Mouse (Mus musculus): ENCODE results near the gene Whamm. TPM values are rescaled to one million over a fixed set of nuclear protein-coding genes. Genes with fewer than 3 reads are reported as not detected.

Gene Whamm
- polyA plus RNA-seq, 1 experiment from 2014 or later = 9.9 TPM

GRCm38 (mm10) chr7:81559231-81559980 is 11.7 kb upstream of the Whamm start:
- 90% methylated on average over 14 of the region's 14 CpGs for whole genome bisulfite sequencing
- no peak for ATAC-seq (ENCODE audit: low FRiP score, low TSS enrichment)
- Histone ChIP-seq H3K9me3 (ENCODE audit: control insufficient read depth, low read length) (no peaks in the 10 kb centered on the region), H3K4me1 (ENCODE audit: control insufficient read depth, insufficient read depth, low read length) (no peaks in the 10 kb centered on the region), H3K9ac (replicated peaks; ENCODE audit: low read length) (no peak overlapping the region), H3K27me3 (ENCODE audit: control insufficient read depth, insufficient read depth, low read length) (no peaks in the 10 kb centered on the region), H3K4me2 (ENCODE audit: low read length) (no peak overlapping the region), H3K36me3 (ENCODE audit: control insufficient read depth, insufficient read depth, low read length) (no peaks in the 10 kb centered on the region), H3K27ac (replicated peaks; ENCODE audit: low read depth, low read length) (no peak overlapping the region), H3K4me3 (replicated peaks; ENCODE audit: low read depth, low read length) (no peak overlapping the region)
- DNase-seq = no peak

DNA sequence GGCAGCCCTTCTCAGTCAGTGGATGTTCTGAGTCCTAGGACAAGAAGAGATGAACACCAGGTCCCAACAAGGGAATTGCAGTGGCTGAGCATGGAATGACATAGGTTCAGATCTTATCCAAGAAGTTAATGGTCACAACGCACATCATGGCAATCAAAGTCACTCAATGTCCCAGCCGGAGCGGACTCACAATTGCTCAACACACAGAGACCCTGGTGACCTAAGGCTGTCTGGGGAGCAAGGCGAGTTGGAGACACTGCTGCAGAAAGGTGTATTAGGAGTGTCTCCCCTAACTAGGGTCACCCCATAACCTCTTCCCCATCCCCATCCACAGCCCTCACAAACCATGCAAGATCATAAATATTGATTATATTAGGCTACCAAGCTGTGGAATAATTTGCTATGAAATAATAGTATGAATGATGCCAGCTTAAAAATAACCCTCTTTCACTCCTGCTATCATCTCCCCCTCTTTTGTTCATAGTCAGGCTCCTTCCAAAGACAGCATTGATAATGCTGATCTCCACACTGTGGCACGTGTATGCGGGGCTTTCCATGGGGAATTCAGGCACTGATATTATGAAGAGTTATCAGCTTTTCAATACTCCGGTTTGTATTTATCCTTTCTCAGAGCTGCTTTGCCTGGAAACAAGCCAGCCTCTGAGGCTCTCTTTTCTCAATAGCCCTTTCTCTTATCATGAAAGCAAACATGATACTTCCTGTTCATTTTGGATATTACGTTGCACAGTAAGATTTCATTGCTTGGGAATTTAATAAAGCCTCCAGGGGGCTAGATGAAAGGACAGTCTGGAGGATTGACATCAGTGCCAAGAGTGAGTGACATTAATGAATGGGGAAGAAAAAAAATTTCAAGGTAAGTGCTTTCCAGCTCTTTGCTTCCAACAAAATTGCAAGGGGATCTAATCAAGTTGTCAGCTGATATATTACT is 10.7 kb upstream of the Whamm start:
- DNase-seq = peak; percentile 61
- WGBS = 58% methylated on average over 8 of the region's 8 CpGs
- ATAC-seq (ENCODE audit: low FRiP score, low TSS enrichment) = no peak

DNA sequence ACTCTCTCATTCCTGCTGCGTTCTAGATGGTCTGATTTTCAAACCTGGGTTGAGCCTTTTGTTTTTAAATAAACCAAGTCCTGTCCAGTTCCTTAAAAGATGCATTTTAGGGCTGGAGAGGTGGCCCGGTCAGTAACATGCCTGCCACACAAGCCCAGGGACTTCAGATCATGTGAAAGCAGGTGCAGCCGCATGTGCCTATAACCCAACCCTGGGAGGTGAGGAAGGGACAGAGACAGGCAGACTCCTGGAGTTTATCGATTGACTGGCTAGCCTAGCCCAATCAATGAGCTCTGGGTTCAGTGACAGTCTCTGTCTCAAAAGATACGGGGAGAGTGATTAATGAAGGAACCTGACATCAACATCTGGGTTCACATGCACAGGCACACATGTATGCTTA is 9.9 kb upstream of the Whamm start:
- no peak for DNase-seq
- H3K27ac ChIP-seq (replicated peaks; ENCODE audit: low read depth, low read length) = peak overlapping the region; percentile 55; the same call in 1 of the 2 replicates

More for the DNA sequence above, 10.7 kb upstream of the Whamm start:
- Histone ChIP-seq H3K4me1 (ENCODE audit: control insufficient read depth, insufficient read depth, low read length) (no peaks in the 10 kb centered on the region), H3K36me3 (ENCODE audit: control insufficient read depth, insufficient read depth, low read length) (no peaks in the 10 kb centered on the region), H3K27ac (replicated peaks; ENCODE audit: low read depth, low read length) (no peak overlapping the region), H3K9me3 (ENCODE audit: control insufficient read depth, low read length) (no peaks in the 10 kb centered on the region), H3K9ac (replicated peaks; ENCODE audit: low read length) (no peak overlapping the region), H3K4me3 (replicated peaks; ENCODE audit: low read depth, low read length) (no peak overlapping the region), H3K4me2 (ENCODE audit: low read length) (no peak overlapping the region), H3K27me3 (ENCODE audit: control insufficient read depth, insufficient read depth, low read length) (no peaks in the 10 kb centered on the region)

DNA sequence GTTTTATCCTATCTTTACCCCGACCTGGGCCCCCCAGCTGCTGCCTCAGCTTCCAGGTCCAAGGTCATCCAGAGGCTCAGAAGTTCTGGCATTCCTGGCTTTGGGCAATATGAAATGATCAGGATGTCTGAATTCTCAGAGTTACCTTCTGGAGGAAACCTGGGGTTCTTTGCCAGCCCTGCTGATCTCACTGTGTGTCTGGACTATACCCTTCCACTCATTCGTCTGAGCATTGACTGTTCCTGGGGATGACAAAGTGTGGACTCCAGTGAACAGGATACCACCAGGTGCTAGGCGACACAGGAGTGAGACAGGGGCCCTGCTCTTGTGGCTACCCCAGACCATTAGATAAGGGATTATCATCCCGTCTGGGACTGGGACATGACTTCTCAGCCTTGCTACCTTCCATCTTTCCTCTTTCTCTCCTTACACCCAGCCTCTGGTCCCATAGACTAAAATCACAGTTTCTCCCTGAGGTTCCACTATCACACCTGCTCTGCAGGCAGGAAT is 7.5 kb upstream of the Whamm start:
- 78% methylated on average over 4 of the region's 4 CpGs for WGBS
- H3K4me2 ChIP-seq (ENCODE audit: low read length) = no peak overlapping the region
- H3K9ac ChIP-seq (replicated peaks; ENCODE audit: low read length) = no peak overlapping the region
- H3K27ac ChIP-seq (replicated peaks; ENCODE audit: low read depth, low read length) = no peak overlapping the region
- H3K4me3 ChIP-seq (replicated peaks; ENCODE audit: low read depth, low read length) = no peak overlapping the region
- H3K4me1 ChIP-seq (ENCODE audit: control insufficient read depth, insufficient read depth, low read length) = no peaks in the 10 kb centered on the region
- no peaks in the 10 kb centered on the region for H3K9me3 ChIP-seq (ENCODE audit: control insufficient read depth, low read length)
- no peak for DNase-seq
- no peaks in the 10 kb centered on the region for H3K27me3 ChIP-seq (ENCODE audit: control insufficient read depth, insufficient read depth, low read length)
- no peaks in the 10 kb centered on the region for H3K36me3 ChIP-seq (ENCODE audit: control insufficient read depth, insufficient read depth, low read length)
- ATAC-seq (ENCODE audit: low FRiP score, low TSS enrichment) = no peak

More for the DNA sequence above, 9.9 kb upstream of the Whamm start:
- no peaks in the 10 kb centered on the region for H3K4me1 ChIP-seq (ENCODE audit: control insufficient read depth, insufficient read depth, low read length)
- no peaks in the 10 kb centered on the region for H3K36me3 ChIP-seq (ENCODE audit: control insufficient read depth, insufficient read depth, low read length)
- no peaks in the 10 kb centered on the region for H3K27me3 ChIP-seq (ENCODE audit: control insufficient read depth, insufficient read depth, low read length)
- H3K4me3 ChIP-seq (replicated peaks; ENCODE audit: low read depth, low read length) = no peak overlapping the region
- WGBS = 82% methylated on average over 5 of the region's 5 CpGs
- H3K4me2 ChIP-seq (ENCODE audit: low read length) = no peak overlapping the region
- ATAC-seq (ENCODE audit: low FRiP score, low TSS enrichment) = no peak
- no peak overlapping the region for H3K9ac ChIP-seq (replicated peaks; ENCODE audit: low read length)
- no peaks in the 10 kb centered on the region for H3K9me3 ChIP-seq (ENCODE audit: control insufficient read depth, low read length)

- H3K27me3 ChIP-seq (ENCODE audit: control insufficient read depth, insufficient read depth, low read length) = no peaks in the 10 kb centered on the region
- no peak overlapping the region for H3K27ac ChIP-seq (replicated peaks; ENCODE audit: low read depth, low read length)
- no peak overlapping the region for H3K9ac ChIP-seq (replicated peaks; ENCODE audit: low read length)
- no peaks in the 10 kb centered on the region for H3K4me1 ChIP-seq (ENCODE audit: control insufficient read depth, insufficient read depth, low read length)
- no peak overlapping the region for H3K4me2 ChIP-seq (ENCODE audit: low read length)
- H3K9me3 ChIP-seq (ENCODE audit: control insufficient read depth, low read length) = no peaks in the 10 kb centered on the region
- 73% methylated on average over 7 of the region's 7 CpGs for WGBS
- no peak overlapping the region for H3K4me3 ChIP-seq (replicated peaks; ENCODE audit: low read depth, low read length)
- no peak for ATAC-seq (ENCODE audit: low FRiP score, low TSS enrichment)
- DNase-seq = no peak
- H3K36me3 ChIP-seq (ENCODE audit: control insufficient read depth, insufficient read depth, low read length) = no peaks in the 10 kb centered on the region
Observed at GRCm38 (mm10) chr7:81564766-81565165, 6.3 kb upstream of the Whamm start.

DNA sequence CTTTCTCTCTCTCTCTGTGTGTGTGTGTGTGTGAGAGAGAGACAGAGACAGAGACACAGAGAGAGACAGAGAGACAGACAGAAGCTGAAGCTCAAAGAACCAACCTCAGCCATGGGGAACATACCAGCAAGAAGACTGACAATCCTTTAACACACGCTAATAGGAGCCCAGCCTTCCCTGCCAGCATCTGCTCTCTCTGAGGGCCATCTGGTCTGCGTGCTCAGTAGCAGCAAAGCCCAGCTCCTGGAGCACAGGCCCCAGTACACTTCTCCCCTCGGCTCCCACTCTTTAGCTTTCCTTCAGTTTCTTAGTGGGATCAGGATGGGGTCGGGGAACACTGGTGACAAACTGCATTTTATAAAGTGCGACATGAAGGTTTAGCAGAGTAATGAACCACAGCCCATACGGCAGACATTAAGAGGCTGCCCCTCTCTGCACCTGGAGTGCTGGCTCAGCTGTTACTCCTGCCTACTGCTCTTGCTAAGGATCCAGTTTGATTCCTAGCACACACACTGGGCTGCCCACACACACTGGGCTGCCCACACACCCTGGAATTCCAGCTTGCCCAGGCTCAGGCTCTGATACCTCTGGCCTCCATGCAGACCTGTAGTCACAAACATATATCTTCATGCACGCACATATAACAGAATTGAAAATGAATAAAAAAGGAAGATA is 5.5 kb upstream of the Whamm start:
- 60% methylated on average over 7 of the region's 7 CpGs for WGBS
- Histone ChIP-seq H3K9me3 (ENCODE audit: control insufficient read depth, low read length) (no peaks in the 10 kb centered on the region), H3K36me3 (ENCODE audit: control insufficient read depth, insufficient read depth, low read length) (no peaks in the 10 kb centered on the region), H3K9ac (replicated peaks; ENCODE audit: low read length) (no peak overlapping the region), H3K4me3 (replicated peaks; ENCODE audit: low read depth, low read length) (no peak overlapping the region), H3K27ac (replicated peaks; ENCODE audit: low read depth, low read length) (no peak overlapping the region), H3K27me3 (ENCODE audit: control insufficient read depth, insufficient read depth, low read length) (no peaks in the 10 kb centered on the region), H3K4me2 (ENCODE audit: low read length) (no peak overlapping the region), H3K4me1 (ENCODE audit: control insufficient read depth, insufficient read depth, low read length) (no peaks in the 10 kb centered on the region)
- ATAC-seq (ENCODE audit: low FRiP score, low TSS enrichment) = no peak
- DNase-seq = peak; percentile 39

GRCm38 (mm10) chr7:81566332-81566731 is 4.7 kb upstream of the Whamm start:
- Histone ChIP-seq H3K27me3 (ENCODE audit: control insufficient read depth, insufficient read depth, low read length) (no peaks in the 10 kb centered on the region), H3K4me1 (ENCODE audit: control insufficient read depth, insufficient read depth, low read length) (no peaks in the 10 kb centered on the region), H3K4me3 (replicated peaks; ENCODE audit: low read depth, low read length) (no peak overlapping the region), H3K9me3 (ENCODE audit: control insufficient read depth, low read length) (no peaks in the 10 kb centered on the region), H3K9ac (replicated peaks; ENCODE audit: low read length) (no peak overlapping the region), H3K36me3 (ENCODE audit: control insufficient read depth, insufficient read depth, low read length) (no peaks in the 10 kb centered on the region), H3K4me2 (ENCODE audit: low read length) (no peak overlapping the region), H3K27ac (replicated peaks; ENCODE audit: low read depth, low read length) (no peak overlapping the region)
- DNase-seq (no peak), ATAC-seq (ENCODE audit: low FRiP score, low TSS enrichment) (no peak)
- 72% methylated on average over 4 of the region's 4 CpGs for WGBS

GRCm38 (mm10) chr7:81566892-81567291 is 4.2 kb upstream of the Whamm start, which contains the start of gene Fsd2:
Gene Fsd2 (minus strand): TSS chr7:81566944.
- H3K27ac ChIP-seq (replicated peaks; ENCODE audit: low read depth, low read length) = no peak within 1 kb of the TSS
- no peak within 1 kb of the TSS for H3K9ac ChIP-seq (replicated peaks; ENCODE audit: low read length)
- no peaks in the 10 kb centered on the region for H3K36me3 ChIP-seq (ENCODE audit: control insufficient read depth, insufficient read depth, low read length)
- DNase-seq (no peak), ATAC-seq (ENCODE audit: low FRiP score, low TSS enrichment) (no peak)
- 76% methylated on average over 9 of the region's 9 CpGs for WGBS
- H3K4me3 ChIP-seq (replicated peaks; ENCODE audit: low read depth, low read length) = no peak within 1 kb of the TSS
- no peak within 1 kb of the TSS for H3K4me2 ChIP-seq (ENCODE audit: low read length)
- H3K9me3 ChIP-seq (ENCODE audit: control insufficient read depth, low read length) = no peaks in the 10 kb centered on the region
- no peaks in the 10 kb centered on the region for H3K27me3 ChIP-seq (ENCODE audit: control insufficient read depth, insufficient read depth, low read length)
- H3K4me1 ChIP-seq (ENCODE audit: control insufficient read depth, insufficient read depth, low read length) = no peaks in the 10 kb centered on the region

Measured in midbrain, embryonic 14.5 days (tissue).